Mouse (Mus musculus): ENCODE results near the gene Gm1043. TPM values are rescaled to one million over a fixed set of nuclear protein-coding genes. Genes with fewer than 3 reads are reported as not detected.

Gene Gm1043
- polyA plus RNA-seq, 1 experiment from 2014 or later: 1.8 TPM

GRCm38 (mm10) chr5:37177061-37177460 is 91.9 kb downstream of the Gm1043 start:
- no peaks in the 10 kb centered on the region for H3K27me3 ChIP-seq (replicated peaks; ENCODE audit: control insufficient read depth, insufficient read depth, low read length)
- H3K9ac ChIP-seq (ENCODE audit: low read depth, low read length): no peak overlapping the region
- 57% methylated on average over 7 of the region's 7 CpGs for WGBS
- H3K9me3 ChIP-seq (ENCODE audit: control insufficient read depth, low read length): no peaks in the 10 kb centered on the region
- ATAC-seq: no peak
- H3K4me1 ChIP-seq (ENCODE audit: control insufficient read depth, insufficient read depth, low read depth, low read length): 0 out of 2 replicates have a peak, but pooled peaks cover 2% of the 10 kb centered on the region
- no peak overlapping the region for H3K27ac ChIP-seq (ENCODE audit: low read depth, low read length)
- no peaks in the 10 kb centered on the region for H3K36me3 ChIP-seq (ENCODE audit: control insufficient read depth, insufficient read depth, low read length)
- no peak overlapping the region for H3K4me3 ChIP-seq (ENCODE audit: low read length)
- no peak overlapping the region for H3K4me2 ChIP-seq (ENCODE audit: low read length)

- Histone ChIP-seq H3K4me1 (ENCODE audit: control insufficient read depth, insufficient read depth, low read depth, low read length) (0 out of 2 replicates have a peak, but pooled peaks cover 2% of the 10 kb centered on the region), H3K36me3 (ENCODE audit: control insufficient read depth, insufficient read depth, low read length) (no peaks in the 10 kb centered on the region), H3K4me2 (ENCODE audit: low read length) (no peak overlapping the region), H3K9me3 (ENCODE audit: control insufficient read depth, low read length) (no peaks in the 10 kb centered on the region), H3K9ac (ENCODE audit: low read depth, low read length) (no peak overlapping the region), H3K27me3 (replicated peaks; ENCODE audit: control insufficient read depth, insufficient read depth, low read length) (no peaks in the 10 kb centered on the region), H3K4me3 (ENCODE audit: low read length) (no peak overlapping the region), H3K27ac (ENCODE audit: low read depth, low read length) (no peak overlapping the region)
- 71% methylated on average over 4 of the region's 4 CpGs for WGBS
- no peak for ATAC-seq
Measured at GRCm38 (mm10) chr5:37178811-37179210, 93.6 kb downstream of the Gm1043 start.

GRCm38 (mm10) chr5:37179872-37180271 is 94.7 kb downstream of the Gm1043 start:
- WGBS: 93% methylated on average over 9 of the region's 9 CpGs
- Histone ChIP-seq H3K9ac (ENCODE audit: low read depth, low read length) (no peak overlapping the region), H3K4me2 (ENCODE audit: low read length) (no peak overlapping the region), H3K27me3 (replicated peaks; ENCODE audit: control insufficient read depth, insufficient read depth, low read length) (no peaks in the 10 kb centered on the region), H3K4me3 (ENCODE audit: low read length) (no peak overlapping the region), H3K36me3 (ENCODE audit: control insufficient read depth, insufficient read depth, low read length) (no peaks in the 10 kb centered on the region), H3K9me3 (ENCODE audit: control insufficient read depth, low read length) (no peaks in the 10 kb centered on the region), H3K4me1 (ENCODE audit: control insufficient read depth, insufficient read depth, low read depth, low read length) (0 out of 2 replicates have a peak, but pooled peaks cover 2% of the 10 kb centered on the region), H3K27ac (ENCODE audit: low read depth, low read length) (no peak overlapping the region)
- no peak for ATAC-seq

- Histone ChIP-seq H3K27ac (ENCODE audit: low read depth, low read length) (no peak overlapping the region), H3K4me1 (ENCODE audit: control insufficient read depth, insufficient read depth, low read depth, low read length) (0 out of 2 replicates have a peak, but pooled peaks cover 2% of the 10 kb centered on the region), H3K4me2 (ENCODE audit: low read length) (no peak overlapping the region), H3K36me3 (ENCODE audit: control insufficient read depth, insufficient read depth, low read length) (no peaks in the 10 kb centered on the region), H3K27me3 (replicated peaks; ENCODE audit: control insufficient read depth, insufficient read depth, low read length) (no peaks in the 10 kb centered on the region), H3K9ac (ENCODE audit: low read depth, low read length) (no peak overlapping the region), H3K9me3 (ENCODE audit: control insufficient read depth, low read length) (no peaks in the 10 kb centered on the region), H3K4me3 (ENCODE audit: low read length) (no peak overlapping the region)
- 73% methylated on average over 1 of the region's 1 CpGs for WGBS
- ATAC-seq: no peak
Measured at GRCm38 (mm10) chr5:37180624-37181023, 95.5 kb downstream of the Gm1043 start.

GRCm38 (mm10) chr5:37184605-37185004 is 99.4 kb downstream of the Gm1043 start:
- H3K4me3 ChIP-seq (ENCODE audit: low read length): no peak overlapping the region
- no peaks in the 10 kb centered on the region for H3K36me3 ChIP-seq (ENCODE audit: control insufficient read depth, insufficient read depth, low read length)
- H3K4me2 ChIP-seq (ENCODE audit: low read length): no peak overlapping the region
- H3K27ac ChIP-seq (ENCODE audit: low read depth, low read length): no peak overlapping the region
- H3K9me3 ChIP-seq (ENCODE audit: control insufficient read depth, low read length): no peaks in the 10 kb centered on the region
- no peak for ATAC-seq
- no peaks in the 10 kb centered on the region for H3K4me1 ChIP-seq (ENCODE audit: control insufficient read depth, insufficient read depth, low read depth, low read length)
- H3K9ac ChIP-seq (ENCODE audit: low read depth, low read length): no peak overlapping the region
- H3K27me3 ChIP-seq (replicated peaks; ENCODE audit: control insufficient read depth, insufficient read depth, low read length): no peaks in the 10 kb centered on the region
- WGBS: 70% methylated on average over 7 of the region's 7 CpGs

GRCm38 (mm10) chr5:37190378-37190777 is 105.2 kb downstream of the Gm1043 start:
- Histone ChIP-seq H3K27ac (ENCODE audit: low read depth, low read length) (no peak overlapping the region), H3K4me1 (ENCODE audit: control insufficient read depth, insufficient read depth, low read depth, low read length) (no peaks in the 10 kb centered on the region), H3K4me2 (ENCODE audit: low read length) (no peak overlapping the region), H3K27me3 (replicated peaks; ENCODE audit: control insufficient read depth, insufficient read depth, low read length) (no peaks in the 10 kb centered on the region), H3K36me3 (ENCODE audit: control insufficient read depth, insufficient read depth, low read length) (no peaks in the 10 kb centered on the region), H3K9me3 (ENCODE audit: control insufficient read depth, low read length) (no peaks in the 10 kb centered on the region), H3K9ac (ENCODE audit: low read depth, low read length) (no peak overlapping the region), H3K4me3 (ENCODE audit: low read length) (no peak overlapping the region)
- 80% methylated on average over 5 of the region's 5 CpGs for WGBS
- no peak for ATAC-seq

GRCm38 (mm10) chr5:37196196-37196595 is 111.0 kb downstream of the Gm1043 start:
- H3K36me3 ChIP-seq (ENCODE audit: control insufficient read depth, insufficient read depth, low read length): no peaks in the 10 kb centered on the region
- peak overlapping the region; percentile 3; the same call in 1 of the 2 replicates for H3K27ac ChIP-seq (ENCODE audit: low read depth, low read length)
- no peak overlapping the region for H3K4me2 ChIP-seq (ENCODE audit: low read length)
- no peak overlapping the region for H3K4me3 ChIP-seq (ENCODE audit: low read length)
- no peak overlapping the region for H3K9ac ChIP-seq (ENCODE audit: low read depth, low read length)
- H3K27me3 ChIP-seq (replicated peaks; ENCODE audit: control insufficient read depth, insufficient read depth, low read length): no peaks in the 10 kb centered on the region
- WGBS: 49% methylated on average over 8 of the region's 8 CpGs
- ATAC-seq: 0 out of 2 replicates have a peak, but pooled peaks have one; percentile 6
- H3K9me3 ChIP-seq (ENCODE audit: control insufficient read depth, low read length): no peaks in the 10 kb centered on the region
- H3K4me1 ChIP-seq (ENCODE audit: control insufficient read depth, insufficient read depth, low read depth, low read length): peaks cover 28% of the 10 kb centered on the region

GRCm38 (mm10) chr5:37196666-37197250 is 111.6 kb downstream of the Gm1043 start:
- no peaks in the 10 kb centered on the region for H3K36me3 ChIP-seq (ENCODE audit: control insufficient read depth, insufficient read depth, low read length)
- H3K4me2 ChIP-seq (ENCODE audit: low read length): no peak overlapping the region
- 48% methylated on average over 10 of the region's 10 CpGs for WGBS
- peak; percentile 26 for ATAC-seq
- H3K9me3 ChIP-seq (ENCODE audit: control insufficient read depth, low read length): no peaks in the 10 kb centered on the region
- H3K4me1 ChIP-seq (ENCODE audit: control insufficient read depth, insufficient read depth, low read depth, low read length): peaks cover 28% of the 10 kb centered on the region
- no peaks in the 10 kb centered on the region for H3K27me3 ChIP-seq (replicated peaks; ENCODE audit: control insufficient read depth, insufficient read depth, low read length)
- no peak overlapping the region for H3K9ac ChIP-seq (ENCODE audit: low read depth, low read length)
- H3K4me3 ChIP-seq (ENCODE audit: low read length): no peak overlapping the region
- peak overlapping the region; percentile 37 for H3K27ac ChIP-seq (ENCODE audit: low read depth, low read length)

GRCm38 (mm10) chr5:37197423-37197822 is 112.3 kb downstream of the Gm1043 start:
- H3K27me3 ChIP-seq (replicated peaks; ENCODE audit: control insufficient read depth, insufficient read depth, low read length): no peaks in the 10 kb centered on the region
- WGBS: 51% methylated on average over 3 of the region's 3 CpGs
- no peaks in the 10 kb centered on the region for H3K36me3 ChIP-seq (ENCODE audit: control insufficient read depth, insufficient read depth, low read length)
- no peak overlapping the region; the same call in 1 of the 2 replicates for H3K27ac ChIP-seq (ENCODE audit: low read depth, low read length)
- peaks cover 28% of the 10 kb centered on the region for H3K4me1 ChIP-seq (ENCODE audit: control insufficient read depth, insufficient read depth, low read depth, low read length)
- no peak overlapping the region for H3K4me2 ChIP-seq (ENCODE audit: low read length)
- no peak overlapping the region for H3K9ac ChIP-seq (ENCODE audit: low read depth, low read length)
- ATAC-seq: no peak
- H3K9me3 ChIP-seq (ENCODE audit: control insufficient read depth, low read length): no peaks in the 10 kb centered on the region
- no peak overlapping the region for H3K4me3 ChIP-seq (ENCODE audit: low read length)

All from hindbrain, embryonic 16.5 days (tissue).